Mouse (Mus musculus): Measurements from ENCODE around the gene Gbf1.

- TF ChIP-seq POLR2A (IDR thresholded peaks at IDR 0.05; ENCODE audit: extremely low read depth, insufficient read depth, low read length), result no peak
- TF ChIP-seq CTCF (IDR thresholded peaks at IDR 0.05; ENCODE audit: low read depth, low read length), result no peak
Measured at GRCm38 (mm10) chr19:46326019-46326755, 173.9 kb downstream of the Gbf1 start.

All from liver, adult 2 months (tissue).